Mouse (Mus musculus) intestine, embryonic 14.5 days (tissue): ENCODE results near the gene Slitrk3. TPM values are rescaled to one million over a fixed set of nuclear protein-coding genes. Genes with fewer than 3 reads are reported as not detected.
"Not testable (repeated sequence)": the region's sequence is repeated elsewhere in the genome, so short reads cannot be mapped to it uniquely, and the experiment has no call there.

Source experiments
- ATAC-seq: fragments of 200-750 bp; cut with Nextera tagmentation; replicated peaks from 2 replicates; pipeline ENCODE4 v1.8.0; 2017; ENCODE audit warnings: low read depth, moderate number of reproducible peaks, moderate TSS enrichment, moderate library complexity; ENCODE audit not compliant: low FRiP score, low TSS enrichment
- DNase-seq: peaks from one replicate; pipeline ENCODE4 v3.0.0-alpha.2; 2018; ENCODE audit warnings: low spot score
- H3K27ac ChIP-seq: fragments of 300-500 bp; sonication (generic); 2 replicates; pipeline ENCODE4 v1.5.1; 2014; ENCODE audit warnings: low read depth, mild to moderate bottlenecking, control low read depth
- H3K27me3 ChIP-seq: fragments of 300-500 bp; sonication (generic); replicated peaks from 2 replicates; pipeline ENCODE4 v1.6.1; 2014; ENCODE audit warnings: low read length, control low read depth; ENCODE audit not compliant: control insufficient read depth, insufficient read depth
- H3K36me3 ChIP-seq: fragments of 300-500 bp; sonication (generic); 2 replicates; pipeline ENCODE4 v1.6.1; 2014; ENCODE audit warnings: low read length, control low read depth; ENCODE audit not compliant: control insufficient read depth, insufficient read depth
- H3K4me1 ChIP-seq: fragments of 300-500 bp; sonication (generic); replicated peaks from 2 replicates; pipeline ENCODE4 v1.6.1; 2014; ENCODE audit warnings: low read length, control low read depth, mixed read lengths; ENCODE audit not compliant: control insufficient read depth, insufficient read depth
- H3K4me2 ChIP-seq: fragments of 300-500 bp; sonication (generic); 2 replicates; pipeline ENCODE4 v1.6.1; 2014; ENCODE audit warnings: low read length
- H3K4me3 ChIP-seq: fragments of 300-500 bp; sonication (generic); 2 replicates; pipeline ENCODE4 v1.5.1; 2014; ENCODE audit warnings: low read depth, low read length, control low read depth, mixed read lengths
- H3K9ac ChIP-seq: fragments of 300-500 bp; sonication (generic); 2 replicates; pipeline ENCODE4 v1.6.1; 2014; ENCODE audit warnings: mild to moderate bottlenecking, low read length
- H3K9me3 ChIP-seq: fragments of 300-500 bp; sonication (generic); 2 replicates; pipeline ENCODE4 v1.6.1; 2016; ENCODE audit warnings: low read length, control low read depth; ENCODE audit not compliant: control insufficient read depth
- WGBS: fragments of 180-500 bp; shearing (Covaris S2); extraction: QIAGEN DNeasy Blood & Tissue Kit; methylation state at CpG from one replicate; pipeline ENCODE4 v1.1.7; 2014; 5-methylcytosine and 5-hydroxymethylcytosine counted together
- polyA plus RNA-seq: library from polyadenylated mRNA; unstranded; fragments of >200 nt; fragmentation: Nextera tagmentation; extraction: Ambion mirVana; gene quantifications from 2 replicates; pipeline ENCODE4 v1.2.1, GENCODE M21; 2014

Gene Slitrk3
- polyA plus RNA-seq = 0.66 and 0.74 TPM in 2 replicates

DNA sequence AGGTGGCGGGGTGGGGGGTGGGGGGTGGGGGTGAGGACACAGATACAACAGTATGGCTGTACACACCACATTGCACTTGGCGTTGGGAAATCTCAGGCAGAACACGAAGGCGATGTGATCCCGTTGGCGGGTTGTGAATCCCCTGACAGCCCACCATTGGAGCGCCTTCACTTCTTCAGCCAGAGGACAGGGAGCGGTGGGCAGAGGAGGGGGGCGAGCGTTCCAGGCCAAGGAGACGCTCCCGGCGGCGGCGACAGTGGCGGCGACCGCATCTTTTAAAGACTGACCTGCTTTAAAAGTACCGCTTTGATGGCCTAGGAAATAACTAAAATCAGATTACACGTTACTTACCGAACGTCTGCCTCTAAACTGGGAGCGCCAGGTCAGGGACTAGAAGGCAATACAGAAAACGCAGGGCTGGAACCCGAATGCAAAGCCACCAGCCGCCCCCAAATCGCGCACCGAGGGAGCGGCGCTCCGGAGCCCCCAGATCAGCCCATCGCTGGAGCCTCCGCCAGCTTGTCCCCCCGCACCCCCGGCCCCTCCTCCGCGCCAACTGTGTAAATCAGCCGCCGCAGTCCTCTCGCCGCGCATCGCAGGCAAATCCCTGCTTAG lies at the start of gene Slitrk3:
Gene Slitrk3 (minus strand): TSS at position 607 of the 615 bp plus-strand sequence.
- WGBS = under 1% methylated on average over 44 of the region's 44 CpGs
- H3K4me1 ChIP-seq = no peaks in the 10 kb centered on the region
- no peak within 1 kb of the TSS for H3K9ac ChIP-seq
- peaks cover 55% of the 10 kb centered on the region for H3K27me3 ChIP-seq
- H3K4me2 ChIP-seq = peak within 1 kb of the TSS; percentile 85
- H3K9me3 ChIP-seq = no peaks in the 10 kb centered on the region
- DNase-seq (peak; percentile 68), ATAC-seq (0 out of 2 replicates have a peak, but pooled peaks have one; percentile 58)
- H3K4me3 ChIP-seq = peak within 1 kb of the TSS; percentile 46
- H3K36me3 ChIP-seq = no peaks in the 10 kb centered on the region
- no peak within 1 kb of the TSS for H3K27ac ChIP-seq

DNA sequence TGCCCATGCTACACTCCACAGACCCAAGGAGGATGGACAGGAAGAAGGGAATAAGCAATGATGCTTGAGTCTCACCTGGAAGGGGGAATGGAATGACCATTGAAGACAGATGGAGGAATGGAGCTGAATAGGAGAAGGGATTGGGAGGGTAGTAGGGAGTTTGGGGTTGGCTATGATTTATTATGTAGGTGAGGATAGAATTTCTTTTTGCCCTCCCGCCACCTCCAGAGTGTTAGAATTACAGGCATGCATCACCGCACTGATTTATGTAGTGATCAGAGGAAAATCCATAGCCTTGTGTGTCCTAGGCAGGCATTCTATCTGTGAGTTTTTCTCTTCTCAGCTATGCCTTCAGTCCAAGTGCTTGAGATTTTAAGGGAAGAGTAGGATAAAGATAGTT lies 36.8 kb upstream of the Slitrk3 start:
- not testable (repeated sequence) for DNase-seq, ATAC-seq, H3K4me1 ChIP-seq, H3K4me2 ChIP-seq, H3K27ac ChIP-seq, H3K9me3 ChIP-seq, H3K4me3 ChIP-seq, H3K36me3 ChIP-seq, H3K9ac ChIP-seq, H3K27me3 ChIP-seq
- WGBS = 95% methylated on average over 2 of the region's 2 CpGs

DNA sequence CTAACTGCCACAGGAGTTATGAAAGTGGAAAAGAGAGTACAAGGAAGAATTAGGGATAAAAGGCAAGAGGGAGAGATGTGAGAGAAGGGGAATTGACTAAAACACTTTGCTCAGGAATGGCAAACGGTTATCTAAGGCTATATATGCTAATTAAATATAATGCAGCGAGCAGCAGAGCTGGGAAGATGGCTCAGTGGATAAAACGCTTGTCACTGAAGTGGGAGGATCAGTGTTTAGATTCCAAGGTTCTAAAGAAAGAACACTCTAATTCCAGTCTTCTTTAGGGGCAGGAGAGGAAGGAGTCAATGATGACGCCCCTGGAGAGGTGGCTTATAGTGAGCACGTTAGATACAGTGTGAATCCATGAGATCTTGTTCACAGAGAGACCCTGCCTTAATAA lies 27.0 kb upstream of the Slitrk3 start:
- WGBS = 66% methylated on average over 5 of the region's 5 CpGs
- H3K36me3 ChIP-seq = no peaks in the 10 kb centered on the region
- DNase-seq = no peak
- H3K27me3 ChIP-seq = no peaks in the 10 kb centered on the region
- no peak overlapping the region for H3K4me3 ChIP-seq
- ATAC-seq = no peak
- H3K27ac ChIP-seq = no peak overlapping the region
- no peaks in the 10 kb centered on the region for H3K9me3 ChIP-seq
- no peaks in the 10 kb centered on the region for H3K4me1 ChIP-seq
- no peak overlapping the region for H3K4me2 ChIP-seq
- no peak overlapping the region for H3K9ac ChIP-seq

DNA sequence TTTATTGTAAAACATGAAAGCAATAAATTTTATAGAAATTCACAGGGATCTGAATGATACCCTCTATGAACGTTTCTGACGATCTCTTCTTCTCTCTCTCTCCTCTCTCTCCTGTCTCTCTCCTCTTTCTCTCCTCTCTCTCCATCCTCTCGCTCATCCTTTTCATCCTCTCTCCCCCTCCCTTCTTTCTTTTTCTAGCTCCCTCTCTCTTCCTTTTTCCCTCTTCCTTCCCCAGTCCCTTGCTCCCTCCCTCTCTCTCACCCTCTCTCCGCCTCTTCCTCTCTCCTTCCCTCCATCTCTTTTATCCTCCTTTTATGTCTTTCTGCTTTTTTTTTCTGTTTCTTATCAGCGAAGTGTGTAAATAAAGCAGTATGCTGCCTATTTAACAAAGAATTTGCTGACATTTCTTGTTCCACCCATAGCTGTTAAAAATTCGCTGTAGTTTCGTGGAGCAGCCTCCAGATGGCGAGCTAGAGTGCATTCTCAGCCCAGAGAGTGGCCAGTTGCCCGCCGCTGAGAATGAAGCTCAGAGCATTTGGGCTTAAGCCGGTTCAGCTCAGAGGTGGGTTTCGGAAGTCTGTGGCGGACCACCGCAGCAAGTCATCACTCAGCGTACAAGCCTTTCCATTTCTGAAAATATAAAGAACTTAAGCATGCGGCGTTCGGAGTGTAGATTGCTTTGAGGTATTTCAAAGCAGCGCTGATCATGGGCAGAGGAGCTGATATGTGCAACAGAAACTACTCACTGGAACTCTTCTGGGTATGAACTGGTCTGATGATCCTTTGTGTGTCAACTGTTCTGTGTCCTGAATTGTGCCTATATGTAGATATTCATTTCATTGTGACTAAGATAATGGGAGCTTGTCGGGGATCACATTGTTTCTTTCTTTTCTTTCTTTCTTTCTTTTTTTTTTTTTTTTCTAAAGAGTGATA lies 8.5 kb upstream of the Slitrk3 start:
- 0 out of 2 replicates have a peak, but pooled peaks have one; percentile 53 for ATAC-seq
- H3K9me3 ChIP-seq = no peaks in the 10 kb centered on the region
- H3K4me3 ChIP-seq = peak overlapping the region; percentile 28; the same call in 1 of the 2 replicates
- no peaks in the 10 kb centered on the region for H3K4me1 ChIP-seq
- no peak overlapping the region for H3K9ac ChIP-seq
- peak; percentile 87 for DNase-seq
- no peak overlapping the region for H3K27ac ChIP-seq
- no peaks in the 10 kb centered on the region for H3K36me3 ChIP-seq
- peak overlapping the region; percentile 50 for H3K4me2 ChIP-seq
- 0 out of 2 replicates have a peak, but pooled peaks cover 4% of the 10 kb centered on the region for H3K27me3 ChIP-seq
- WGBS = 12% methylated on average over 20 of the region's 20 CpGs

DNA sequence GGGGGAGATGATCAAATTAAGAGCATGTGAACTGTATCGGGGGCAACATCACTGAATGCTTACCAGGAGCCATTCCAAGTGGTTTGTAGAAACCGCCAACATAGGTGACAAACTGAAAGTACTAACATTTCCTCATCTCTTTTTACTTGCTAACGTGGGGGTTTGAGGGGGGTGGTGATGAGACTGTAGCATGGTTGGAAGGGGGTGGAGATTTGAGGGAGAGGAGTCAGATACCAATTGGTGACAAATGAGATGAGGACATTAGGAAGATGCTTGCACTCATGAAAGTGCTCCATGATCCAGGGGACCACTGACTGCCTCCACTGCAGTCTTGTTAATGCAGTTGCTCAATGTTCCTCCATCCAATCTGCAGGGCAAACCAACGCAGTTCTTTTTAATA lies 587 bp upstream of the Slitrk3 start:
- Histone ChIP-seq H3K4me3 (no peak overlapping the region), H3K4me1 (no peaks in the 10 kb centered on the region), H3K9me3 (no peaks in the 10 kb centered on the region), H3K27ac (no peak overlapping the region), H3K36me3 (no peaks in the 10 kb centered on the region), H3K9ac (no peak overlapping the region), H3K27me3 (peaks cover 47% of the 10 kb centered on the region), H3K4me2 (peak overlapping the region; percentile 20; the same call in 1 of the 2 replicates)
- WGBS = 20% methylated on average over 4 of the region's 4 CpGs
- DNase-seq = no peak
- ATAC-seq = no peak

DNA sequence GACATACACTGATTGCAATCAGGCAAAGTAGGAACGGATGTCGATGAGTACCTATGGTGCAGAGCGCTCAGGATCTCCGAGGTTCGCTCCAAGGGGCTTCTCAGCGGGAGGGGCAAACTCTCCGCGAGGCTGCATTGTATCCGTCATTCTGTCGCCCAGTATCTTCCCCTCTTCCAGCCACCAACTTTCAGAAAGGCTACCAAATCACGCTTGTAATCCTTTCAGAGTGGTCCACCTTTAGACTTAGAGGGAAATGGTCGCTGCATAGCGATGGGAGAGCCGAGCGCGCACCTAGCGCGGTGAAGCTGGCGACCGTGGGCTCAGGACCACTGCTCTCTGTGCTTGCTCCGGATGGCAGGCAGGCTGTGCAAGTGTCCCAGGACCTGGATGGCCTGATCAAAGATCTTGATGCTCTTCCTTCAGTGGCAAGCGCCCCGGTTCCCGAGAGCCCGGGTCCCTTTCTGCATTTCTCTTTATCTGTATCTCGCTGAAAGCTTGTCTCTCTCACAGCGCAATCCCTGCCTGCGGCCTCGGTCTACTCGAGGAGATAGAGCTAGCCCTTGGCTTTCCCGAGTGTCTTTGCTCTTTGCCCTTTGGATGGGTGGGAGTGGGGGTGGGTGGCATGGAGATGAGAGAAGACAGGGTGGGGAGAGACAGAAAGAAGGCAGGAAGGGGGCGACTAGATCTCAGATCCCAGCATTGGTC lies 959 bp downstream of the Slitrk3 start:
- no peaks in the 10 kb centered on the region for H3K9me3 ChIP-seq
- peak overlapping the region; percentile 46 for H3K4me3 ChIP-seq
- DNase-seq (peak; percentile 65), ATAC-seq (0 out of 2 replicates have a peak, but pooled peaks have one; percentile 43)
- H3K9ac ChIP-seq = no peak overlapping the region
- whole genome bisulfite sequencing = 1% methylated on average over 32 of the region's 32 CpGs
- H3K4me1 ChIP-seq = no peaks in the 10 kb centered on the region
- H3K4me2 ChIP-seq = peak overlapping the region; percentile 85
- no peak overlapping the region for H3K27ac ChIP-seq
- H3K27me3 ChIP-seq = peaks cover 57% of the 10 kb centered on the region
- no peaks in the 10 kb centered on the region for H3K36me3 ChIP-seq

- H3K4me3 ChIP-seq = no peak overlapping the region
- H3K27me3 ChIP-seq = peaks cover 57% of the 10 kb centered on the region
- no peaks in the 10 kb centered on the region for H3K4me1 ChIP-seq
- no peaks in the 10 kb centered on the region for H3K36me3 ChIP-seq
- no peak overlapping the region for H3K27ac ChIP-seq
- DNase-seq (no peak), ATAC-seq (no peak)
- no peaks in the 10 kb centered on the region for H3K9me3 ChIP-seq
- H3K9ac ChIP-seq = no peak overlapping the region
- WGBS = 35% methylated on average over 5 of the region's 5 CpGs
- no peak overlapping the region for H3K4me2 ChIP-seq
Measured at GRCm38 (mm10) chr3:73056044-73056438, 1.6 kb downstream of the Slitrk3 start.

DNA sequence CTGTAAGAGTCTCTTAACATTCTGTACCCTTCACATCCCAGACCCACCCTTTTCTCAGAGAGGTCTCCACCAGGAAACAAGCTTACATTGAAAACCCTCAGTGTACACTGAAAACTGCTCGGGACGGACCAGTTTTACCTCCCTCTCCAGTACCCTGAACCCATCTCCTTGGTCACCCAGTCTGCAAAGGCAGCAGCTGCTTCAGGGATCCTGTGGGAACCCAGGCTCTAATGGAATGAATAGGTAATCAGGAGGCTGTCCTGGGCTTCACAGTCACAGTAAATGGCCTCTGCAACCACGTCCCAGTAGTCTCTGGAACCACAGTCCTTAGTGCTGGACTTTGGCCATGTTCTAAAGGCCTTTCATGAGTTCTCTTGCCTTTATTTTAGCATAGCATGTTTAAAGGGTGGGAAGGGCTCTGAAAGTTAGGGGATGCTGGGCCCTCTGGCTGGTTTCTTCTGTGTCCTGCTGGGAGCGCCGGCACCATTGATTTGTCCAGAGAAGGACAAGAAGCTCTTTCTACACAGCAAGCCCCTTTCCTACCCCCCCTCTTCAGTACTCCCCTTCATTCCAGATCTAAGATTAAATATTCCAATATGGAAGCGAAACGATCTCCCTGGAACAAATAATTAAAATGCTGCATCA lies 2.1 kb downstream of the Slitrk3 start:
- H3K4me2 ChIP-seq = no peak overlapping the region
- H3K36me3 ChIP-seq = no peaks in the 10 kb centered on the region
- H3K9me3 ChIP-seq = no peaks in the 10 kb centered on the region
- no peak overlapping the region for H3K9ac ChIP-seq
- ATAC-seq (no peak), DNase-seq (no peak)
- WGBS = 42% methylated on average over 7 of the region's 7 CpGs
- no peak overlapping the region for H3K4me3 ChIP-seq
- peaks cover 57% of the 10 kb centered on the region for H3K27me3 ChIP-seq
- H3K27ac ChIP-seq = no peak overlapping the region
- no peaks in the 10 kb centered on the region for H3K4me1 ChIP-seq
